Mouse (Mus musculus) regulatory T cell (primary cell): ENCODE measurements at regions not wholly inside any gene's neighbourhood (a gene's known extent, or its start where the extent isn't known, plus 50 kb on each side); places are given as distances from the start of the nearest gene placed in this dataset.

Source experiments
- in situ Hi-C: fragments of 300-600 bp; cut with MboI, MseI; formaldehyde crosslinking; loops from one replicate; pipeline ENCODE4 v1.15.1; 2025; ENCODE audit warnings: high pct_unique_total_duplicates

DNA sequence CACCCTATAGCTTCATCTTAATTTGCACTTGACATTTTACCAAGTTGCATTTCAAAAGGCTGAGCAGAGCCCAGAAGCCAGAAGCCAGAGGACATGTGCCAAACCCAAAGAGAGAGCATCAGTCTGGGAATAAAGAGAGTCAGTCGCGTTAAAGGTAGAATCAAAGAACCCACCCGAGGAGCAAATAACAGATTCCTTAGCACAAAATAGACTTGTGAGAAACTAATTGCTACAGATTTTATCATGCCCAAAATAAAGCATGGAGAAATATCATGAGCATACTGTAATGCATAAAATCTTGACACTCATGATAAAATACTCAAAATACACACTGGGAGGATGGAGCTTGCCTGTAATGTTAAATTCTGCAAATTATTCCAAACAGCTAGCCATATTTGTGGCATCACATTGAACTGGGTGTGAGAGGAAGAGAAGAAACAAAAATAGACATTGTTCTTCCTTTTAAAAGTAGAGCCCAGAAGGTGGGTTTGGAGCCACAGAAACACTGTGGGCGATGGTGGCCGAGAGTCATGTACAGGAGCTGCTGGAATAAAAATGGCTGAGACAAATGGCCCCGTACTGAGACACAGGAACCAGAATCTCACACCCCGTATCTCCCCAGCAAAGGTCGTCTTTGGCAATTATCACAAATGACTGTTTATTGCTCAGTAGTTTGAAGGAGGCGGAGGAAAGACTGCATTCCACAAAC is 317.2 kb downstream of the Klf6 start:
- in situ Hi-C loops = no loop called here

DNA sequence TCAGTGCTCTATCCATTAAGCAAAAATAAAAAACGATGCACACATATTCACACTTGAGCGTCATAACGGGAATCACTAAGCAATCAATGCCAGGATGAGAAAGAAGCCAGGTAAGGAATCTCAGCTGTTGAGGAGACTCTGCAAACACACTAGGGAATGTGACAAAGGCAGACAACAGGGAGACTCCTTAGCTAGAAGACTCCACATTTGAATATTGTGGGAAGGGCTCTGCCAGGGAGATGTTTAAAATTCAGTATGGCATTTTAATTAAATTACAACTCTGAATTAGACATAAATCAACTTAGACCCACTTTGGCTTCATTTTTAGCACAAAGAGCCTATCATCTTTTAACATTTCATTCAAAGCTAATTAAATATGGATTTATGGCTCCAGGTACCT is 327.9 kb downstream of the Klf6 start:
- in situ Hi-C loops = no loop called here

DNA sequence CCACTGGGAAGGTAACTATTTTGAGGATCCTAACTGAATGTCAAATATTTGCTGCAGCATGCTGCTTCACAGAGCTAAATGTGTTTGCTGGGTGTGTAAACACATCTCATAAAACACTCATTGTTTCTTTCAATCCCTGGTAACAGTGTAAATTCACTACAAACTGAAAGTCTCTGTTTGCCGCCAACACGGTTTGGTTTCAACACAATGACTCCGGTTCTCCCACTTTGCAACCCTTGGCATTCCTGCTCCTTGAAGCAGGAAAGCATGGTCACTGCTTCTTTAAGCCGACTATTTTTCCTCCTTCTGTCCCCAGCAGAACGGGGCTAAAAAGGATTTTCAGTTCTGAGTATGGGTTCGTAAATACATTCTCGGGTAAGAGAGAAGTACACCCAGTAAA is 328.3 kb downstream of the Klf6 start:
- in situ Hi-C loops = no loop called here

DNA sequence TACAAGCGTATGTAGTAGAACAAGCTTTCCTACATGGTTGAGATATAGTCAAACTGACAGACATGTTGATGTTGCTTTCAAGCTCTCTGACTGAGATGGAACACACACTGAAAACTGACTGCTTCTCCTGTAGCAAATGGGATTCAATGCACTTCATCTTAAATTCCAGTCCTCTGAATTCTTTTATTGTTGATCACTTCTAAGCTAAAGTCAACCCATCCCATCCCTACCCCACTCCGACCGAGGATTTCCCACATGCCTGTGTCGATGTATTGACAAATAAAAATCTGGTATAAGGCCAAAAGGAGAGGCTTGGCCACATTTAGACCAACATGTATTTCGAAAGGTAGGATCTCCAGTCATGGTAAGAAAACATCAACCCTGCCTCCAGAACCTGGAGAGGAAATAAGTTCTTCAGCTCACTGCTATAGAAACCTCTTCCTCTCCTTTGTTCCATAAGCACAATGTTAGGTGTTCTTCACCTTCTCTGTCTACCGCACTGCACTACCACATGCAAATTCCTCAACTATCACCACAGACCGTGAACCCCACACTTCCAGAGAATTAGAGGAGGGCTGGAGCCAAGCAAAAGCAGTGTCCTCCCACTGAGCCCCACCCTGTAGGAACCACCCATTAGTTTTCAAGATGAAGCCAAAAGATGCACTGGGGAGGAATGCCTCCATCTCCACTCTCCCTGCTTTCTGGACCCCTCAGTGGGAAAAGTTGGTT is 330.1 kb downstream of the Klf6 start:
- in situ Hi-C loops = no loop called here

DNA sequence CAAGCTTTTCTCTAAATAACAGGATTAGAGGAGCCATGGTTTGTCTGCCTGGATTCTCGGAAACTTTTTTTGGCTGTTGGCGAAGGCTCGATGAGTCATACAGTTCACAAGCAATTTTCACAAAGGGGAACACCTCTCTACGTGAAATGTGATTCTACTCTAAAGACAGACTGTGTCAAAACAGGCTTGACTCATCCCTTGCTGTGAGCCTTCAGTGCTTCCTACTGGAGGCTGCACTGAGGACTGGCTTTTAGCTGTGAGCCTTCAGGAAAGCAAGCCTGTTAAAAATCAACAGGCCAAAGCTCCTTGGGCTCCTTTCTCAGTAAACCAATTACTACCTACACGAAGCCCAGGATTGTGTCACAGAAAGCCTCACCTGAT is 330.6 kb downstream of the Klf6 start:
- in situ Hi-C loops = no loop called here

DNA sequence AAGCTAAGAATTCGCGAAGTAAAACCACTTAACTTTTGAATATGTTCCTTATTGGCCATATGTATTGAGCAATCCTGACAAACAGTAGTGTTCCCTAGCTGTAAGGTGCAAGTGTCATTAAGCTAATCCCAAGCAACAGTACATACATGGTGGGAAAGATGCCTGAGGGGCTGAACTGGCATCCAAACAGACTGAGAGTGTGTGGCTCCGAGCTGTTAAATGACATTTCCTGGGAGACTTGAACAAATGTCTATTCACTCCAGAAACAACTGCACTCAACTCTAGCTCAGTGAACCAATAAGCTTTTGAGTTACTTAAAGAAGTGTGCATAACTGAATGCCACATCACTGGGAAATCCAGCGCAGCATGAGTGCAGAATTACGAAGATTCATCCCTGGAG is 335.4 kb downstream of the Klf6 start:
- in situ Hi-C loops = no loop called here

DNA sequence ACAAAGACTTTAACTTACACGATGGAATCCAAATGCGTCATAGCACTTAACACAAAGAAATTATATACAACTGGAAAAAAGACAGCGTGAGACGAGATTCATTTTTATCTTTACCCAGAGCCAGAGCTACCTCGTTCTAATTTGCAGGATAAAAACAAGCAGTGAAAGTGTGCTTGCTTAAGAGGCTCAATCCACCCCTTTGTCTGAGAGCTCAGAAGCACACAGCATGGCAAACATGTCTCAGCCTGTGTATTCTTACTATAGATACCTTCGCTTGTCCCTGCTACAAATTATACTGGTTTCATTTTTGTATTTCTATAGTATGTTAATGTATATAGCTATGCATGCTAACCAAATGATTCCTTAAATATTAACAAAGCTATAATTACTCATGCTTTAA is 337.8 kb downstream of the Klf6 start:
- in situ Hi-C loops = no loop called here

DNA sequence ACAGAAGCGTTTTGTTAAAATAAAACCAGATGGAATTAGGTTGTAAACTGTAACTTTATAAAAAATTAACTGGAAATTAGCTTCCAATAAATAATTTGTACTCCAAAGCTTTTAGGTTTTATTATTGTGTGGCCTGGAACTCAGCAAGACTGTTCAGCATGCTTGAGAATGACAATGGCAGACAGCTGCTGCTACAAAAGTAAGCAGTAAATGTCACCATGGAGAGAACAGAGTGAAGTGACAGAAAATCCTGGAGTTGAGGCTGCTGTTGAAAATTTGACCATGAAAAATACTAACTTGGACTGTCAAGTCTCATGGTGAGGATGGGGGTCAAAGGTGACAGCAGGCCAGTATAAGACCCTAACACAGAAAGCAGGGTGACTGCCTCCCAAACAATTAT is 340.2 kb downstream of the Klf6 start:
- in situ Hi-C loops = no loop called here

DNA sequence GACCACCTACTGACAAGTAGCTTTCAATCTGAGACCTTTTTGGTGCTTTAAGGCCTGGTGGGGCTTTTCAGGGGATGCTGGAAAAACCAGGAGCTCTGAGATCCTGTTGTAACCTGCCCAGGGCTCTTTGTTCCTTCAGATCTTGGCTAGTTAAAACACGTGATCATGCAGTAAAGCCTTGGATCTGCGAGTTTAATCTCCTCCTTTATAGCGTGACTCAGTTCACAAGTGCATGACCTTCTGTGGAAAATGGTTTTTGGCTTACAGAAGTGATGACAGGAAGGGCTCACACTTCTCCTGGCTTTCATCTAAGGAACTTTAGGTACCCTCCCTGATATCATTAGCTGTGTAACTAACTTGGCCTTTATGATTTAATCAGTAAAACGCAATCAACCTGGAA is 343.1 kb upstream of the Pitrm1 start:
- in situ Hi-C loops = no loop called here

DNA sequence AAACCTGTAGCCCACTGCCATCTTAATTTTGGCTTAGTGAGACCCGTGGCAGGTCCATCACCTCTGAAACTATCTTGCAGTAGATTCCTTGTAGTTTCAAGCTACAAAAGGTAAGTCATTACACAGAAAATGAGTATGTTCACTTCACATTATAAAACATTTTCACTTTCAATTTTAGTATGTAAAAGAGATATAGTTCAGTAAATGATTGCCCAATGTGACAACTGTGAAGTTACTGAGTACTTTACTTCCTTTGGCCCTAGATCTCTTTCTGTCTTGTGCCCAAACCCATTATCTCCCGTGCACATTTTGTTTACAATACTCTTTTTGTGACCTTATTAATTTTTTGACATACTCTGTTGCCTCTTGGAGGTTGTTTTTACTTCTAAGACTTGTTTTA is 335.4 kb upstream of the Pitrm1 start:
- in situ Hi-C loops = no loop called here

DNA sequence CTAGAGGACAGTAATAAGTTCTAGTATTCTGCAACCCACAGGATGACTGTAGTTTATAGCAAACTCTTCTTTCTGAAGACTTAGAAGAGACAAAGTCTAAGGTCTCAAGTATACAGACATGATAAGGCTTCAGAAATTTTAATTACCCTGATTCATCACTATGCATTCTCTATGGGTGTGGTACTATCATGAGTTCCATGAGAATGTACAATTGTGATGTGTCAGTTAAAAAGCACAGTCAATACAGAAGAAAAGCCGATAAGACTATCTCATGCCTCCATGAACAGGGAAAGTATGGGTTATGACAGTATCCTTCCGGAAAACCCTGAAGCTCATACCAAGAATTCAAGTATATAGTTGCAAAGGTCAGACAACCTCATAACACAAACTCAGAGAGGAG is 333.8 kb upstream of the Pitrm1 start:
- in situ Hi-C loops = no loop called here

DNA sequence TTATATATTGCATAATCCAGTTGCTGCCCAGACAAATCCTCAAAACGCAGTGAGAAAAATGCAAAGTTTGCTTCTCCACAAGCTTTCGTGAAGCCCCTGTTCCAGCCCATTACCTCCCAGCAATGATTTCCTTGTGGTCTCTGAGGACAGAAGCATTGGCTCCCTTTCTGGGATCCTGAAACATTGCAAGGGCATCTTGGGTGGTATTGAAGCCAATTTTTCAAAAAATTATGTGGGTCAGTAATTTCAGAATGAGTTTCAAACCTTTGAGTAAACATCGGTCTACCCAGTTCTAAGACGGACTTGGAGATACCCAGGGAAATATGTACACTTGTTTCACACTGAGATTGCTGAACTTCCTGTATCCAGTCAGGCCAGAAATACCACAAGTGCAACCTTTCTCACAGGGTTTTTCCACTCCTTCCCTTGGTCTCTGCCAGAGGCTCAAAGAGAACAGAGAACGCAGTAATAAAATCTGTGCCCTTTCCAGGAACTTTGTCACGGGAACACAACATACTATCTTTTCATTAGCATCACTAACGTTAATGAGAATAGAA is 321.8 kb upstream of the Pitrm1 start:
- in situ Hi-C loops = no loop called here

DNA sequence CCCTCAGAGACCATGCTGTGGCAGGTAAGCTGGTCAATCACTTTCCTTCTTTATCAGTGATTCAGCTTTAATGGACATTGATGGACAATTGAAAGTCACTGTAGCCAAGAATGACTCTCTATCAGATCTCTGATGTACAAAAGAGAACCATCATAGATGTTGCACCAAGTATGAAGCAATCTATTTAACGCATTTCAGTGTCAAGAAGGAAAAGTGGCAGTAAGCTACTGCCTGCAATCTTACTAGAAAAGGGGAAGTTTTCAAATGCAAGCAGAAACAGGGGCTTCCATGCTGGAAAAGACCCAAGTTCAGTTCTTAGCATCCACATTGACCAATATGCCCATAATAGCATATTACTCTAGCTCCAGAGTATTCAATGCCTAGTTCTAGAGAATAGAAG is 319.7 kb upstream of the Pitrm1 start:
- in situ Hi-C loops = no loop called here

DNA sequence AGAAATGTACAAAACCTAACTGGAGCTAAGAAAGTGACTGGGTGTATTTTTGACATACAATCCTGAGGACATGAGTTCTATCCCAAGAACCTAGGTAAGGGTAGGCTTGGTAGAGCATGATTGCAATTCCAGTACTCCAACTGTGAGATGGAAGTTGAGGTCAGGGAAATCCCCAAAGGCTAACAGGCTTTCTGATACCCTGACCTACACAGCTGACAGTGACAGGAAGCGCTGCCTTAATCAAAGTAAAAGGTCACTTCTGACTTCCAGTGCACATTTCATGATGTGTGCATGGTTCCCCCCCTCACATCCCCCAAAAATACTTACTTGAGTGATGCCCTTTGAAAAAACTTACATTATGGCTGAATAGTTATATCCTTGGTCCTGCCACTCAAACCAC is 312.6 kb upstream of the Pitrm1 start:
- in situ Hi-C loops = no loop called here

DNA sequence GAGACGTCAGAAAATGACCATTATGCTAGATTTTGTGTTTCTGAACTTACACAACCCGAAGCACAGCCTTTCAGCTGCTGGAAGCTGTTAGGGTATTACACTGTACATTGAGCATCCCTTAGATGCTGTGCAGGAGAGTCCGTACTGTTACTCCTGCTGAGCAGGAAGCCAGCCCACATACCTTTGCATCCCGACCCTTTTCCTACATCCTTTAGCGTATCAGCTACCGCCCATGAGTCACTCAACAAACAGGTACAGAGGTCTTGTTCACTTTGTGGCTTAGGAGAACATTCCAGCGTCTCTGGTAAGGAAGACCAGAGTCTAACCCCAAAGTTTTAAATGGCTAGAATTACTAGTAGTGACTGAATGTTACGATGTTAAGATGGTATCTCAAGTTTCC is 311.4 kb upstream of the Pitrm1 start:
- in situ Hi-C loops = no loop called here

DNA sequence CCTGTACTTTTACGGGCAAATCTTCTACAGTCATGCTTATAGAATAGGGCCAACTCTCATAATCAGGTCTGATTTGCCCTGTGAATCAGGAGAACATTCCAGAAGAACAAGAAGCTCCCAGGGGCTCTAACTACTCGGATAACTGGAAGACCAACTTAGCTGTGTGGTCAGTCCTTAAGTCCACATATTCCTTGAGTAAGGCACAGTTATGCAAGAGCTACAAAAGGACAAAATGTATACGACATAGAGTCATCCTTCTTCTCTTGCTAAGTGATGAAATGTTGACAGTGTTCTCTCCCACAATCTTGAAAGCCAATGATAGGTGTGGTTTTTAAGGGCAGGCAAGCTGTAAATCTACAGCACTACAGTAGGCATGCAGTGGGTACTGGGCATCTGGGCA is 310.7 kb upstream of the Pitrm1 start:
- in situ Hi-C loops = no loop called here

DNA sequence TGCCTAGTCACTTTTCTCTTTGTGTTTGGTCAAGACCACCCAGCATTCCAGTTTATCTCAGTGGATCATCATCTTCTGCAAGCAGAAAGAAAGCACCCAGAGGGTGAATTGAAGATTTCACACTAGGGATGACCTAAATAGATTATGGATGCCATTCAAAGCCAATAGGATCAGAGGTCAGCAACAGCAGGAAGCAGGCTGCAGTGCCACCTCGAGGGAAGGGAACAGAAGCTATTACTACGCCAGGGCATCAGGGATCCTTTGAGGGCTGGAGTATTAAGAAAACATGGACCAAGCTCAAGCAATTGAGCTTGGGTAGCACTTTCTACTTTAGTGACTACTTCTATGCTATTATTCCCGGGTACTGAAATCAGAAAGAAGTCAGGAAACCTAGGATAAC is 307.1 kb upstream of the Pitrm1 start:
- in situ Hi-C loops = loop anchor here (10.0 kb wide), 1 partner anchor 1056 kb away; no protein-coding TSS in a partner anchor

DNA sequence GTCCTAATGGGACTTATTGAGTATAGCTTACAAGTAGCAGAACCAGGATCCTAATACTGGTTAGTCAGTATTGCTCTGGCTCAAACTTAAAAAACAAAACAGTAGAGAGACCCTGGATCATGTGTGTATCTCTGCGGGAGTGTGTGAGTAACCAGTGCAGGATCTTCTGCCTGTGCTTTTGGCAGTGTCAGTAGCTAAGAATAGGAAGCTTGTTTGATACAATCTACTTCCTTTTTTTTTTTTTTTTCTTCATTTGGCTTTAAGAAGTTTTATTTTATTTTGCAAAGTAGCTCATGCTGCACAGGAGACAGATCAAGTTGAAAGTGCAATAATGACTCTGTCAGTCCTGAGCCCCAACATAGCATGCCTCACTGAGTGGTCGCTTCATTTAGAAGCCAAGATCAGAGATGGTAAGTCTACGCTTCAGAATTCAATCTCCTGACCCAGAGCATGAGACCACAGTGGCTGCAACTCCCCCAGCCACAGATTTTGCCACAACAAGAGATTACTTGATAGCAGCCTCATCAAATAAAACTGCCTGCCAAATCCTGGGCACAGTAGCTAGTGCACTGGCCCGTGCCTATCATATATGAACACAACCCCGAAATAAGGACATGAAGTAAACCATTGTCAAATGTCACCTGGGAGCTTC is 306.4 kb upstream of the Pitrm1 start:
- in situ Hi-C loops = loop anchor here (10.0 kb wide), 1 partner anchor 1057 kb away; no protein-coding TSS in a partner anchor

DNA sequence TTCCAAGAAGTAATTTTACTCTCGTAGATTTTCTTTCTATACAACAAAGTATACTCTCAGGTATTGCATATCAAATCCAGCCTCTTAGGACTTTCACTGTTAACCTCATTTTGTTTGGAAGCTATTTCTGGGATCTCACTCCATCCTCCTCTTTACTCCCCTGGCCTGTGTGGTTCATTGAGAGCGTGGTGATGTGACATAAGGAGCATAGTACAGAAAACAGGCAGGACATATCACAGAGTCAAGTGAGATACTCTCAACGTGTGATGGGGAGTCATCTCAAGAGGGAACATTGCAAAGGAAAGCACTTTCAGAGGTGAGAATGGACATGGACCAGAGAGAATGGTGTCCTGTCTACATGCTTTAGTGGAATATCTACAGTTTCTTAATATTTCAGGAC is 297.8 kb upstream of the Pitrm1 start:
- in situ Hi-C loops = no loop called here

DNA sequence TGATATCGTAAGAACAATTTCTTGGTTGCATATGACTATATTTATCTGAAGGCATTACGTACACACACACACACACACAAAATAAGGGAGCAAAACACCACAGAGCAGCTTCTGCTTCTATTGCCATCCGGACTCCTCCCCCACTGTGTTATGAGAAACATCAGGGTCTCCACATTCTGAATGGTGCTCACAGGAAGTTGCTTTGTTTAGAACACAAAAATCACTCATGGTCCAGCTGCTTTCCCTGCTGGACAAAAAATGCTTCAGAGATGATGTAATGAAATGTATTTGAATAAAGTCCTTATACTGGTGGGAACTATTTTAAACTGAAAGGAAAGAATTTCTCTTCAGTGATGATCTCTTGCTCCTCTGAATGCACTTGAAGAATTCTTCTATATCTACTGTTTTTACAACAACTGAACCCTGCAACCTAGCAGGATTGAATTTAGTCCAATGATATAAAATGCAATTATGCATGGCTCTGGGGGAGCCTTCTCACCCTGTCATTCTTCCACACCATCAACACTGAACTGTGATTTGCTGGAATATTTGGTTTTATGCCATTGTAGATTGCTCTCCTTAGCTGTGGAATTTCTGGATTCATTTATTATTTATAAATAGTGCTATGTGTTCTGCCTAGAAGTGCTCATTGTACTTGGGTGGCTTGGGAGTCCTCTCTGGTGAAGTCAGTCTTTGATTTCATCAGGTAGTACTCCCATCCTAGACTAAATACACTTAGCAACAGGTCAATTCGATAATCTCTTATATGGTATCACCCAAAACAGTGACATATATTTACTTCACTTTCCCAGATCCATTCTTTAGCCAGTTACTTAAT is 296.7 kb upstream of the Pitrm1 start:
- in situ Hi-C loops = no loop called here

DNA sequence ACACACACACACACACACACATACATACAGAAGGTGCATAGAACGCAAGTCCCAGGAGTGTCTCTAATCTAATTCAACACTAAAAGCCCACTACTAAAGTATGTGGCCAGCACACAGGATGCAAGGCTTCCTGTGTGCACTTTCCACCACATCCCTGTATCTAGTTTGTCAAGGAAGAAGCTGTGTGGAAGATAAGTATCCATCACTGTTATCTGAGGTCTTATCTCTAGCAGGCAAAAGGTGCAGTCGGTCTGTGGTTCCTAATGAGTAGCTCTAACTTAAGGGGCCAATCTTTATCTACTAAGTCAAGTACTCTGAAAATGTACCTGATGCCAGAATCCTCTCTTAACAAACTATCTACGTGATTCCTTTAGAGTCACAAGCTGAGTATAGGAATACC is 295.8 kb upstream of the Pitrm1 start:
- in situ Hi-C loops = no loop called here

DNA sequence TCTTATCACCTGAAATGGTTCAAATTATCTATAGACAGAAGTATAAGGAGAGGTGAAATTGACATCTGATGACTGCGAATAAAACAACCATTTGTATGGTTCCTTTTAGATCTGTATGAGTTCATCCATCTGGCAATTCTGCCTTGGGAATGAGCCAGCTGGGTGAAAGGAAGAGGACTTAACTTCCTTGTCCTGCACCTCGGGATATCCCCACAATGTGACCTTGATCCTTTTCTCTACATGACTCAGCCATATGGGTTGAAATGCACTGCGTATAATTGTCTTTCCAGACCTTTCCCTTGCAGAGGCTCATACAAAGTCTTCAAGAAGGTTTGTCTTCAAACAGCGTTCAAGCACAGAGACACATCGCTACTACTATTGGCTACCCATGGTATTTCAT is 292.6 kb upstream of the Pitrm1 start:
- in situ Hi-C loops = no loop called here
